Mouse (Mus musculus) forebrain, embryonic 10.5 days (tissue): Measurements from ENCODE around the gene Twf2. TPM values are rescaled to one million over a fixed set of nuclear protein-coding genes. Genes with fewer than 3 reads are reported as not detected.
"Not testable (repeated sequence)": the region's sequence is repeated elsewhere in the genome, so short reads cannot be mapped to it uniquely, and the experiment has no call there.

Experiments
- DNase-seq: peaks from one replicate; pipeline ENCODE4 v3.0.0-alpha.2; 2017; ENCODE audit warnings: low spot score; ENCODE audit errors: extremely low spot score
- H3K27ac ChIP-seq: fragments of 300-500 bp; sonication (generic); 2 replicates; pipeline ENCODE4 v1.5.1; 2016; ENCODE audit warnings: mild to moderate bottlenecking
- H3K27me3 ChIP-seq: fragments of 300-500 bp; sonication (generic); 2 replicates; pipeline ENCODE4 v1.6.1; 2016; ENCODE audit warnings: mild to moderate bottlenecking; ENCODE audit not compliant: poor library complexity, severe bottlenecking
- H3K36me3 ChIP-seq: fragments of 300-500 bp; sonication (generic); replicated peaks from 2 replicates; pipeline ENCODE4 v1.6.1; 2016; ENCODE audit warnings: mild to moderate bottlenecking, moderate library complexity
- H3K4me1 ChIP-seq: fragments of 300-500 bp; sonication (generic); 2 replicates; pipeline ENCODE4 v1.6.1; 2016
- H3K4me3 ChIP-seq: fragments of 300-500 bp; sonication (generic); 2 replicates; pipeline ENCODE4 v1.5.1; 2016; ENCODE audit warnings: mild to moderate bottlenecking, moderate library complexity
- H3K9me3 ChIP-seq: fragments of 300-500 bp; sonication (generic); 2 replicates; pipeline ENCODE4 v1.6.1; 2016; ENCODE audit warnings: mild to moderate bottlenecking, moderate library complexity
- WGBS: fragments of 180-500 bp; shearing (Covaris S2); methylation state at CpG from one replicate; pipeline ENCODE4 v1.1.7; 2016; 5-methylcytosine and 5-hydroxymethylcytosine counted together
- polyA plus RNA-seq: library from polyadenylated mRNA; unstranded; fragments of >200 nt; fragmentation: Nextera tagmentation; extraction: Ambion mirVana; gene quantifications from 2 replicates; pipeline ENCODE4 v1.2.1, GENCODE M21; 2016

Gene Twf2
- polyA plus RNA-seq, 1 experiment from 2014 or later: 71.8 TPM

- H3K4me1 ChIP-seq: peaks cover 30% of the 10 kb centered on the region
- DNase-seq, H3K4me3 ChIP-seq, H3K27me3 ChIP-seq, H3K9me3 ChIP-seq, H3K27ac ChIP-seq: not testable (repeated sequence)
- WGBS: 83% methylated on average over 1 of the region's 1 CpGs
- H3K36me3 ChIP-seq: peaks cover 11% of the 10 kb centered on the region
Measured at GRCm38 (mm10) chr9:106169006-106169405, 33.9 kb upstream of the Twf2 start.

GRCm38 (mm10) chr9:106169917-106170316 lies 33.0 kb upstream of the Twf2 start:
- Histone ChIP-seq H3K4me1 (peaks cover 39% of the 10 kb centered on the region), H3K27ac (peak overlapping the region; percentile 96; the same call in 1 of the 2 replicates)
- WGBS: 35% methylated on average over 6 of the region's 6 CpGs

GRCm38 (mm10) chr9:106170556-106171345 lies 32.2 kb upstream of the Twf2 start, which contains the start of gene Wdr82:
Gene Wdr82, plus strand, starts transcription at chr9:106170928.
- peaks cover 24% of the 10 kb centered on the region for H3K36me3 ChIP-seq

More at GRCm38 (mm10) chr9:106169917-106170316, 33.0 kb upstream of the Twf2 start:
- no peak for DNase-seq
- Histone ChIP-seq H3K4me3 (peak overlapping the region; percentile 94; the same call in 1 of the 2 replicates), H3K36me3 (peaks cover 18% of the 10 kb centered on the region), H3K27me3 (peaks cover 9% of the 10 kb centered on the region), H3K9me3 (no peaks in the 10 kb centered on the region)

GRCm38 (mm10) chr9:106171346-106172158 lies 31.4 kb upstream of the Twf2 start:
- Histone ChIP-seq H3K4me1 (peaks cover 41% of the 10 kb centered on the region), H3K36me3 (peaks cover 32% of the 10 kb centered on the region), H3K9me3 (no peaks in the 10 kb centered on the region), H3K27me3 (peaks cover 9% of the 10 kb centered on the region), H3K4me3 (peak overlapping the region; percentile 94), H3K27ac (peak overlapping the region; percentile 96)
- DNase-seq: peak; percentile 56
- under 1% methylated on average over 30 of the region's 30 CpGs for WGBS

More at GRCm38 (mm10) chr9:106170556-106171345, 32.2 kb upstream of the Twf2 start, which contains the start of gene Wdr82:
- no peaks in the 10 kb centered on the region for H3K9me3 ChIP-seq
- peak within 1 kb of the TSS; percentile 94 for H3K4me3 ChIP-seq
- under 1% methylated on average over 81 of the region's 81 CpGs for WGBS
- H3K4me1 ChIP-seq: peaks cover 42% of the 10 kb centered on the region
- peak within 1 kb of the TSS; percentile 96 for H3K27ac ChIP-seq
- peak; percentile 94 for DNase-seq
- peaks cover 9% of the 10 kb centered on the region for H3K27me3 ChIP-seq

- Histone ChIP-seq H3K4me3 (peak overlapping the region; percentile 94), H3K4me1 (peaks cover 41% of the 10 kb centered on the region), H3K27ac (no peak overlapping the region), H3K27me3 (peaks cover 9% of the 10 kb centered on the region), H3K36me3 (peaks cover 42% of the 10 kb centered on the region), H3K9me3 (no peaks in the 10 kb centered on the region)
- no peak for DNase-seq
- WGBS: 73% methylated on average over 3 of the region's 3 CpGs
Measured at GRCm38 (mm10) chr9:106172527-106172926, 30.4 kb upstream of the Twf2 start.

- Histone ChIP-seq H3K4me1 (peaks cover 41% of the 10 kb centered on the region), H3K4me3 (peak overlapping the region; percentile 94), H3K27ac (no peak overlapping the region), H3K9me3 (no peaks in the 10 kb centered on the region), H3K36me3 (peaks cover 50% of the 10 kb centered on the region), H3K27me3 (peaks cover 9% of the 10 kb centered on the region)
- WGBS: 81% methylated on average over 2 of the region's 2 CpGs
- no peak for DNase-seq
Measured at GRCm38 (mm10) chr9:106173363-106173762, 29.5 kb upstream of the Twf2 start.

GRCm38 (mm10) chr9:106175552-106176200 lies 27.2 kb upstream of the Twf2 start:
- no peak overlapping the region for H3K4me3 ChIP-seq
- peaks cover 33% of the 10 kb centered on the region for H3K4me1 ChIP-seq
- no peaks in the 10 kb centered on the region for H3K27me3 ChIP-seq
- no peaks in the 10 kb centered on the region for H3K9me3 ChIP-seq
- 91% methylated on average over 3 of the region's 3 CpGs for WGBS
- H3K27ac ChIP-seq: no peak overlapping the region
- no peak for DNase-seq
- peaks cover 73% of the 10 kb centered on the region for H3K36me3 ChIP-seq

GRCm38 (mm10) chr9:106176769-106177168 lies 26.1 kb upstream of the Twf2 start:
- no peak for DNase-seq
- 93% methylated on average over 5 of the region's 5 CpGs for WGBS
- no peak overlapping the region for H3K4me3 ChIP-seq
- H3K27me3 ChIP-seq: no peaks in the 10 kb centered on the region
- H3K36me3 ChIP-seq: peaks cover 84% of the 10 kb centered on the region
- H3K9me3 ChIP-seq: no peaks in the 10 kb centered on the region
- H3K27ac ChIP-seq: no peak overlapping the region
- peaks cover 33% of the 10 kb centered on the region for H3K4me1 ChIP-seq

- Histone ChIP-seq H3K36me3 (peaks cover 93% of the 10 kb centered on the region), H3K27me3 (no peaks in the 10 kb centered on the region), H3K27ac (no peak overlapping the region), H3K4me1 (peaks cover 26% of the 10 kb centered on the region), H3K4me3 (no peak overlapping the region), H3K9me3 (no peaks in the 10 kb centered on the region)
- DNase-seq: no peak
- 94% methylated on average over 6 of the region's 6 CpGs for WGBS
Measured at GRCm38 (mm10) chr9:106177799-106178198, 25.1 kb upstream of the Twf2 start.

GRCm38 (mm10) chr9:106179454-106179853 lies 23.5 kb upstream of the Twf2 start:
- H3K4me1 ChIP-seq: peaks cover 9% of the 10 kb centered on the region; the same call in 1 of the 2 replicates
- H3K27me3 ChIP-seq: no peaks in the 10 kb centered on the region
- no peak overlapping the region for H3K4me3 ChIP-seq
- no peak overlapping the region for H3K27ac ChIP-seq
- H3K9me3 ChIP-seq: no peaks in the 10 kb centered on the region
- DNase-seq: no peak
- 98% methylated on average over 2 of the region's 2 CpGs for WGBS
- peaks cover 97% of the 10 kb centered on the region for H3K36me3 ChIP-seq

- Histone ChIP-seq H3K4me1 (peaks cover 4% of the 10 kb centered on the region; the same call in 1 of the 2 replicates), H3K27me3 (no peaks in the 10 kb centered on the region), H3K4me3 (no peak overlapping the region), H3K36me3 (peaks cover 98% of the 10 kb centered on the region), H3K9me3 (no peaks in the 10 kb centered on the region), H3K27ac (no peak overlapping the region)
- 96% methylated on average over 3 of the region's 3 CpGs for WGBS
- no peak for DNase-seq
Measured at GRCm38 (mm10) chr9:106179964-106180363, 22.9 kb upstream of the Twf2 start.

- Histone ChIP-seq H3K4me1 (no peaks in the 10 kb centered on the region), H3K27ac (no peak overlapping the region), H3K4me3 (no peak overlapping the region), H3K36me3 (peaks cover 100% of the 10 kb centered on the region), H3K27me3 (no peaks in the 10 kb centered on the region), H3K9me3 (no peaks in the 10 kb centered on the region)
- 96% methylated on average over 4 of the region's 4 CpGs for WGBS
- no peak for DNase-seq
Measured at GRCm38 (mm10) chr9:106182146-106182545, 20.8 kb upstream of the Twf2 start.
